Mouse (Mus musculus): Measurements from ENCODE around the gene Stxbp2. TPM values are rescaled to one million over a fixed set of nuclear protein-coding genes. Genes with fewer than 3 reads are reported as not detected.

Stxbp2 gene
- 256 and 257 TPM in 2 replicates for polyA plus RNA-seq (2012; rRNA removed; ENCODE audit: low replicate concordance)

GRCm38 (mm10) chr8:3630647-3631477 is at the start of gene Stxbp2:
Stxbp2 (plus strand) TSS chr8:3630955.

GRCm38 (mm10) chr8:3586993-3587390 is 43.8 kb upstream of the Stxbp2 start, which contains the start of gene Camsap3:
Camsap3 (plus strand) TSS chr8:3587293.

GRCm38 (mm10) chr8:3621199-3621970 is 9.4 kb upstream of the Stxbp2 start, which contains the start of the genes Xab2 and Pet100:
Xab2 (minus strand) TSS chr8:3621316.
Pet100 (plus strand) TSS chr8:3621548.

GRCm38 (mm10) chr8:3625445-3625844 is 5.3 kb upstream of the Stxbp2 start, which contains the start of gene Pcp2:
Pcp2 (minus strand) TSS chr8:3625545.

GRCm38 (mm10) chr8:3655526-3655925 is 24.8 kb downstream of the Stxbp2 start, which contains the start of gene Retn:
Retn (plus strand) TSS chr8:3655770.

GRCm38 (mm10) chr8:3665507-3665906 is 34.8 kb downstream of the Stxbp2 start, which contains the start of gene Mcemp1:
Mcemp1 (plus strand) TSS chr8:3665754.

GRCm38 (mm10) chr8:3671980-3672491 is 41.3 kb downstream of the Stxbp2 start, which contains the start of gene Fcor:
Fcor (minus strand) TSS chr8:3672362.

GRCm38 (mm10) chr8:3676131-3676992 is 45.6 kb downstream of the Stxbp2 start, which contains the start of gene Trappc5:
Trappc5 (plus strand) TSS chr8:3676299.

Other genes starting within 250 kb of the Stxbp2 start
- 23.5 and 28.3 TPM in 2 replicates for gene Arhgef18, start 237.9 kb upstream of the Stxbp2 start, polyA plus RNA-seq (2012; rRNA removed; ENCODE audit: low replicate concordance)
- 12.5 and 16.2 TPM in 2 replicates for gene Pex11g, start 163.3 kb upstream of the Stxbp2 start, polyA plus RNA-seq (2012; rRNA removed; ENCODE audit: low replicate concordance)
- 0.21 TPM in 1 of 2 replicates, not detected in the other for gene Tex45, start 160.1 kb upstream of the Stxbp2 start, polyA plus RNA-seq (2012; rRNA removed; ENCODE audit: low replicate concordance)
- 27.4 and 34.8 TPM in 2 replicates for gene Zfp358, start 137.8 kb upstream of the Stxbp2 start, polyA plus RNA-seq (2012; rRNA removed; ENCODE audit: low replicate concordance)
- 386 and 793 TPM in 2 replicates for gene Mcoln1, start 130.5 kb upstream of the Stxbp2 start, polyA plus RNA-seq (2012; rRNA removed; ENCODE audit: low replicate concordance)
- gene Pnpla6, start 115.6 kb upstream of the Stxbp2 start, polyA plus RNA-seq (2012; rRNA removed; ENCODE audit: low replicate concordance) = 40.4 and 72.5 TPM in 2 replicates
- 0.14 and 1.1 TPM in 2 replicates for gene C330021F23Rik, start 63.0 kb upstream of the Stxbp2 start, polyA plus RNA-seq (2012; rRNA removed; ENCODE audit: low replicate concordance)
- 74.9 and 113 TPM in 2 replicates for gene Camsap3, start 43.7 kb upstream of the Stxbp2 start, polyA plus RNA-seq (2012; rRNA removed; ENCODE audit: low replicate concordance)
- 26.7 and 29.0 TPM in 2 replicates for gene Xab2, start 9.6 kb upstream of the Stxbp2 start, polyA plus RNA-seq (2012; rRNA removed; ENCODE audit: low replicate concordance)
- gene Pet100, start 9.4 kb upstream of the Stxbp2 start, polyA plus RNA-seq (2012; rRNA removed; ENCODE audit: low replicate concordance) = 1.5 and 4.4 TPM in 2 replicates
- gene Pcp2, start 5.4 kb upstream of the Stxbp2 start, polyA plus RNA-seq (2012; rRNA removed; ENCODE audit: low replicate concordance) = not detected in 2 replicates
- gene Retn, start 24.8 kb downstream of the Stxbp2 start, polyA plus RNA-seq (2012; rRNA removed; ENCODE audit: low replicate concordance) = 2.4 TPM in 1 of 2 replicates, not detected in the other
- 0.07 TPM in 1 of 2 replicates, not detected in the other for gene Mcemp1, start 34.8 kb downstream of the Stxbp2 start, polyA plus RNA-seq (2012; rRNA removed; ENCODE audit: low replicate concordance)
- 0.37 and 2.7 TPM in 2 replicates for gene Fcor, start 41.4 kb downstream of the Stxbp2 start, polyA plus RNA-seq (2012; rRNA removed; ENCODE audit: low replicate concordance)
- gene Trappc5, start 45.3 kb downstream of the Stxbp2 start, polyA plus RNA-seq (2012; rRNA removed; ENCODE audit: low replicate concordance) = 19.8 and 32.5 TPM in 2 replicates
- 0.87 TPM in 1 of 2 replicates, not detected in the other for gene Fcer2a, start 63.2 kb downstream of the Stxbp2 start, polyA plus RNA-seq (2012; rRNA removed; ENCODE audit: low replicate concordance)
- 0.07 TPM in 1 of 2 replicates, not detected in the other for gene Clec4g, start 89.7 kb downstream of the Stxbp2 start, polyA plus RNA-seq (2012; rRNA removed; ENCODE audit: low replicate concordance)
- 0.28 TPM in 1 of 2 replicates, not detected in the other for gene Cd209a, start 118.0 kb downstream of the Stxbp2 start, polyA plus RNA-seq (2012; rRNA removed; ENCODE audit: low replicate concordance)
- not detected in 2 replicates for gene Cd209e, start 223.4 kb downstream of the Stxbp2 start, polyA plus RNA-seq (2012; rRNA removed; ENCODE audit: low replicate concordance)
- gene Cd209d, start 247.6 kb downstream of the Stxbp2 start, polyA plus RNA-seq (2012; rRNA removed; ENCODE audit: low replicate concordance) = not detected in 2 replicates

All from duodenum, adult 2 months (tissue).